Mouse (Mus musculus): ENCODE measurements at regions not wholly inside any gene's neighbourhood (a gene's known extent, or its start where the extent isn't known, plus 50 kb on each side); places are given as distances from the start of the nearest gene placed in this dataset.

- DNase-seq (ENCODE audit: low spot score) = no peak
Observed at GRCm38 (mm10) chr10:100152821-100153220, 137.4 kb downstream of the Kitl start.

GRCm38 (mm10) chr10:100153311-100153710, 137.9 kb downstream of the Kitl start:
- no peak for DNase-seq (ENCODE audit: low spot score)

GRCm38 (mm10) chr10:100155566-100155965, 140.1 kb downstream of the Kitl start:
- DNase-seq (ENCODE audit: low spot score) = no peak

- DNase-seq (ENCODE audit: low spot score) = peak; percentile 40
Observed at GRCm38 (mm10) chr10:100159843-100160531, 144.6 kb downstream of the Kitl start.

- DNase-seq (ENCODE audit: low spot score) = no peak
Observed at GRCm38 (mm10) chr10:100160532-100160852, 145.1 kb downstream of the Kitl start.

- DNase-seq (ENCODE audit: low spot score) = no peak
Observed at GRCm38 (mm10) chr10:100161117-100161516, 145.7 kb downstream of the Kitl start.

- no peak for DNase-seq (ENCODE audit: low spot score)
Observed at GRCm38 (mm10) chr10:100164526-100164925, 149.1 kb downstream of the Kitl start.

- no peak for DNase-seq (ENCODE audit: low spot score)
Observed at GRCm38 (mm10) chr10:100170836-100171235, 155.4 kb downstream of the Kitl start.

- no peak for DNase-seq (ENCODE audit: low spot score)
Observed at GRCm38 (mm10) chr10:100197673-100198072, 137.8 kb upstream of the Gm4301 start.

- DNase-seq (ENCODE audit: low spot score) = no peak
Observed at GRCm38 (mm10) chr10:100199090-100199690, 136.3 kb upstream of the Gm4301 start.

- DNase-seq (ENCODE audit: low spot score) = no peak
Observed at GRCm38 (mm10) chr10:100200431-100200830, 135.0 kb upstream of the Gm4301 start.

- no peak for DNase-seq (ENCODE audit: low spot score)
Observed at GRCm38 (mm10) chr10:100206617-100207530, 128.6 kb upstream of the Gm4301 start.

- DNase-seq (ENCODE audit: low spot score) = no peak
Observed at GRCm38 (mm10) chr10:100210684-100211083, 124.8 kb upstream of the Gm4301 start.

- no peak for DNase-seq (ENCODE audit: low spot score)
Observed at GRCm38 (mm10) chr10:100224459-100225097, 110.9 kb upstream of the Gm4301 start.

GRCm38 (mm10) chr10:100259235-100259900, 76.1 kb upstream of the Gm4301 start:
- no peak for DNase-seq (ENCODE audit: low spot score)

- no peak for DNase-seq (ENCODE audit: low spot score)
Observed at GRCm38 (mm10) chr10:100263447-100263846, 72.0 kb upstream of the Gm4301 start.

GRCm38 (mm10) chr10:100264066-100264465, 71.4 kb upstream of the Gm4301 start:
- peak; percentile 7 for DNase-seq (ENCODE audit: low spot score)

GRCm38 (mm10) chr10:100282471-100282870, 53.0 kb upstream of the Gm4301 start:
- DNase-seq (ENCODE audit: low spot score) = no peak

Data from yolk sac, embryonic 10.5 days (tissue).